Mouse (Mus musculus) liver, adult (tissue): ENCODE data around the gene Abca14.

Source experiments
- GATA4 ChIP-seq: IDR thresholded peaks from 2 replicates; pipeline ENCODE4 v1.6.1; 2014; ENCODE audit warnings: mild to moderate bottlenecking, low read length; ENCODE audit not compliant: insufficient replicate concordance

Gene Abca14

GRCm38 (mm10) chr7:120203789-120204188 lies at the start of gene Abca14:
TSS of gene Abca14 (plus strand) at chr7:120203961.
- no peak for TF ChIP-seq GATA4

- TF ChIP-seq GATA4: no peak
These were observed 46.8 kb upstream of the Abca14 start for GRCm38 (mm10) chr7:120156841-120157409.

- no peak for TF ChIP-seq GATA4
These were observed 46.1 kb upstream of the Abca14 start for GRCm38 (mm10) chr7:120157575-120158061.

GRCm38 (mm10) chr7:120158121-120158613 lies 45.6 kb upstream of the Abca14 start:
- no peak for TF ChIP-seq GATA4

- TF ChIP-seq GATA4: no peak
These were observed 40.0 kb upstream of the Abca14 start for GRCm38 (mm10) chr7:120163581-120164251.

GRCm38 (mm10) chr7:120172188-120172700 lies 31.5 kb upstream of the Abca14 start:
- TF ChIP-seq GATA4: no peak

- TF ChIP-seq GATA4: no peak
These were observed 30.0 kb upstream of the Abca14 start, which contains the start of gene Anks4b for GRCm38 (mm10) chr7:120173603-120174244. TSS of gene Anks4b (plus strand) at chr7:120173858.

GRCm38 (mm10) chr7:120174723-120175504 lies 28.8 kb upstream of the Abca14 start:
- no peak for TF ChIP-seq GATA4

- no peak for TF ChIP-seq GATA4
These were observed 26.1 kb upstream of the Abca14 start for GRCm38 (mm10) chr7:120177611-120178010.

GRCm38 (mm10) chr7:120178935-120179334 lies 24.8 kb upstream of the Abca14 start:
- TF ChIP-seq GATA4: no peak

GRCm38 (mm10) chr7:120180547-120180946 lies 23.2 kb upstream of the Abca14 start:
- TF ChIP-seq GATA4: no peak

GRCm38 (mm10) chr7:120181401-120182230 lies 22.1 kb upstream of the Abca14 start:
- TF ChIP-seq GATA4: no peak

GRCm38 (mm10) chr7:120182891-120183290 lies 20.9 kb upstream of the Abca14 start:
- no peak for TF ChIP-seq GATA4

GRCm38 (mm10) chr7:120188946-120189345 lies 14.8 kb upstream of the Abca14 start:
- no peak for TF ChIP-seq GATA4
